Mouse (Mus musculus) hematopoietic multipotent progenitor cell, adult 10-12 weeks (in vitro differentiated cells): Measurements from ENCODE around the gene Tbc1d9. TPM values are rescaled to one million over a fixed set of nuclear protein-coding genes. Genes with fewer than 3 reads are reported as not detected.

ENCODE experiments used
- polyA plus RNA-seq: library from polyadenylated mRNA; stranded (reverse); fragments of >175 nt; gene quantifications from 2 replicates; pipeline ENCODE4 v1.2.3, GENCODE M21; 2012; ENCODE audit warnings: low replicate concordance

Gene Tbc1d9
- 8.5 and 16.4 TPM in 2 replicates for polyA plus RNA-seq

GRCm38 (mm10) chr8:83165235-83165930, at the start of gene Tbc1d9:
Tbc1d9 (plus strand) TSS chr8:83165352.

GRCm38 (mm10) chr8:83165931-83166867, 1.0 kb downstream of the Tbc1d9 start, which contains the start of gene Gm10645:
Gm10645 (minus strand) TSS chr8:83166170.

GRCm38 (mm10) chr8:83290176-83290575, 125.0 kb downstream of the Tbc1d9 start, which contains the start of gene Ucp1:
Ucp1 (plus strand) TSS chr8:83290352.

Other genes with a start within 250 kb of the Tbc1d9 start
- gene Gm10645, start 818 bp downstream of the Tbc1d9 start, polyA plus RNA-seq, result 1.5 and 3.7 TPM in 2 replicates
- not detected in 2 replicates for gene Ucp1, start 125.0 kb downstream of the Tbc1d9 start, polyA plus RNA-seq
- gene Elmod2, start 167.1 kb downstream of the Tbc1d9 start, polyA plus RNA-seq, result 0.22 and 0.80 TPM in 2 replicates
- not detected in 2 replicates for gene Mgat4d, start 183.1 kb downstream of the Tbc1d9 start, polyA plus RNA-seq
- gene Clgn, start 224.5 kb downstream of the Tbc1d9 start, polyA plus RNA-seq, result not detected in 2 replicates